Mouse (Mus musculus): ENCODE data around the gene Maml3.

Maml3 gene

GRCm38 (mm10) chr3:52046895-52047372, 57.9 kb downstream of the Maml3 start:
- in situ Hi-C loops (cut with MboI, MseI) = no loop called here

- in situ Hi-C loops (cut with MboI, MseI) = no loop called here
Observed at GRCm38 (mm10) chr3:52046027-52046700, 58.7 kb downstream of the Maml3 start.

- in situ Hi-C loops (cut with MboI, MseI) = no loop called here
Observed at GRCm38 (mm10) chr3:52045221-52045641, 59.6 kb downstream of the Maml3 start.

GRCm38 (mm10) chr3:52044651-52045050, 60.2 kb downstream of the Maml3 start:
- in situ Hi-C loops (cut with MboI, MseI) = no loop called here

- in situ Hi-C loops (cut with MboI, MseI) = no loop called here
Observed at GRCm38 (mm10) chr3:52043847-52044246, 61.0 kb downstream of the Maml3 start.

- in situ Hi-C loops (cut with MboI, MseI) = no loop called here
Observed at GRCm38 (mm10) chr3:52042680-52043079, 62.2 kb downstream of the Maml3 start.

- in situ Hi-C loops (cut with MboI, MseI) = no loop called here
Observed at GRCm38 (mm10) chr3:52039958-52040357, 64.9 kb downstream of the Maml3 start.

- in situ Hi-C loops (cut with MboI, MseI) = no loop called here
Observed at GRCm38 (mm10) chr3:52037260-52037659, 67.6 kb downstream of the Maml3 start.

GRCm38 (mm10) chr3:52035404-52035803, 69.5 kb downstream of the Maml3 start:
- in situ Hi-C loops (cut with MboI, MseI) = no loop called here

GRCm38 (mm10) chr3:52033857-52034588, 70.9 kb downstream of the Maml3 start:
- in situ Hi-C loops (cut with MboI, MseI) = no loop called here

GRCm38 (mm10) chr3:52031327-52031726, 73.5 kb downstream of the Maml3 start:
- in situ Hi-C loops (cut with MboI, MseI) = no loop called here

GRCm38 (mm10) chr3:52030114-52030513, 74.8 kb downstream of the Maml3 start:
- in situ Hi-C loops (cut with MboI, MseI) = no loop called here

- in situ Hi-C loops (cut with MboI, MseI) = no loop called here
Observed at GRCm38 (mm10) chr3:52029661-52030081, 75.2 kb downstream of the Maml3 start.

GRCm38 (mm10) chr3:52027972-52028371, 76.9 kb downstream of the Maml3 start:
- in situ Hi-C loops (cut with MboI, MseI) = no loop called here

- in situ Hi-C loops (cut with MboI, MseI) = no loop called here
Observed at GRCm38 (mm10) chr3:52022486-52022885, 82.4 kb downstream of the Maml3 start.

GRCm38 (mm10) chr3:52018103-52018439, 86.8 kb downstream of the Maml3 start:
- in situ Hi-C loops (cut with MboI, MseI) = loop anchor here (5.0 kb wide), 1 partner anchor 174 kb away; no protein-coding TSS in a partner anchor

- in situ Hi-C loops (cut with MboI, MseI) = loop anchor here (5.0 kb wide), 1 partner anchor 175 kb away; no protein-coding TSS in a partner anchor
Observed at GRCm38 (mm10) chr3:52017439-52018102, 87.3 kb downstream of the Maml3 start.

- in situ Hi-C loops (cut with MboI, MseI) = loop anchor here (5.0 kb wide), 1 partner anchor 176 kb away; no protein-coding TSS in a partner anchor
Observed at GRCm38 (mm10) chr3:52016178-52016577, 88.7 kb downstream of the Maml3 start.

- in situ Hi-C loops (cut with MboI, MseI) = loop anchor here (5.0 kb wide), 1 partner anchor 177 kb away; no protein-coding TSS in a partner anchor
Observed at GRCm38 (mm10) chr3:52015556-52015955, 89.3 kb downstream of the Maml3 start.

GRCm38 (mm10) chr3:52011032-52011710, 93.7 kb downstream of the Maml3 start:
- in situ Hi-C loops (cut with MboI, MseI) = no loop called here

- in situ Hi-C loops (cut with MboI, MseI) = no loop called here
Observed at GRCm38 (mm10) chr3:52009321-52009720, 95.6 kb downstream of the Maml3 start.
